Mouse (Mus musculus) myocyte (in vitro differentiated cells): ENCODE data around the gene Wnt3. TPM values are rescaled to one million over a fixed set of nuclear protein-coding genes. Genes with fewer than 3 reads are reported as not detected.

ENCODE experiments used
- H3K27me3 ChIP-seq: one replicate; pipeline ENCODE4 v1.6.1; 2011; ENCODE audit not compliant: control insufficient read depth, insufficient read depth, insufficient read length
- H3K36me3 ChIP-seq: one replicate; pipeline ENCODE4 v1.6.1; 2011; ENCODE audit not compliant: control insufficient read depth, insufficient read depth
- H3K4me2 ChIP-seq: one replicate; pipeline ENCODE4 v1.6.1; 2011; ENCODE audit warnings: low read depth, control low read depth
- H3K4me3 ChIP-seq: one replicate; pipeline ENCODE4 v1.5.1; 2011; ENCODE audit warnings: mild to moderate bottlenecking, control low read depth, moderate library complexity
- H3K79me2 ChIP-seq: one replicate; pipeline ENCODE4 v1.6.1; 2011; ENCODE audit not compliant: control insufficient read depth, insufficient read depth
- H3ac ChIP-seq: one replicate; pipeline ENCODE4 v1.6.1; 2011; ENCODE audit not compliant: control insufficient read depth, insufficient read length
- CEBPB ChIP-seq: IDR thresholded peaks from 2 replicates; pipeline ENCODE4 v1.6.1; 2011; ENCODE audit warnings: mild to moderate bottlenecking, moderate library complexity; ENCODE audit not compliant: poor library complexity, insufficient read depth, severe bottlenecking
- E2F4 ChIP-seq: IDR thresholded peaks from one replicate; pipeline ENCODE4 v1.6.1; 2011; ENCODE audit warnings: mild to moderate bottlenecking, control low read depth, moderate library complexity; ENCODE audit not compliant: insufficient read depth
- MAX ChIP-seq: IDR thresholded peaks from one replicate; pipeline ENCODE4 v1.6.1; 2011; ENCODE audit warnings: low read depth, mild to moderate bottlenecking, control low read depth
- MYOD1 ChIP-seq, 3 experiments: IDR thresholded peaks; one replicate each; pipeline ENCODE4 v1.6.1; 2011; ENCODE audit warnings: control low read depth in 2 of 3, low read depth in 2 of 3, mild to moderate bottlenecking in 2 of 3, moderate library complexity in 1 of 3; ENCODE audit not compliant: insufficient read length in 2 of 3, control insufficient read depth in 1 of 3
- MYOG ChIP-seq, 3 experiments: IDR thresholded peaks; one replicate each; pipeline ENCODE4 v1.6.1; 2011; ENCODE audit warnings: control low read depth in 2 of 3, low read depth in 2 of 3, mild to moderate bottlenecking in 2 of 3; ENCODE audit not compliant: insufficient read length in 2 of 3, control insufficient read depth in 1 of 3, insufficient read depth in 1 of 3
- POLR2A ChIP-seq: IDR thresholded peaks from one replicate; pipeline ENCODE4 v1.6.1; 2011; ENCODE audit warnings: low read depth, mild to moderate bottlenecking, control low read depth, moderate library complexity; ENCODE audit not compliant: insufficient read length
- POLR2AphosphoS2 ChIP-seq: IDR thresholded peaks from one replicate; pipeline ENCODE4 v1.6.1; 2011; ENCODE audit warnings: low read depth, control low read depth; ENCODE audit not compliant: insufficient read length
- REST ChIP-seq: IDR thresholded peaks from one replicate; pipeline ENCODE4 v1.6.1; 2011; ENCODE audit warnings: mild to moderate bottlenecking, control low read depth, moderate library complexity; ENCODE audit not compliant: insufficient read depth, insufficient read length
- SRF ChIP-seq: IDR thresholded peaks from one replicate; pipeline ENCODE4 v1.6.1; 2011; ENCODE audit warnings: low read depth; ENCODE audit not compliant: control insufficient read depth, insufficient read length
- TCF12 ChIP-seq: IDR thresholded peaks from one replicate; pipeline ENCODE4 v1.6.1; 2011; ENCODE audit warnings: mild to moderate bottlenecking, control low read depth; ENCODE audit not compliant: poor library complexity, insufficient read depth, severe bottlenecking
- TCF3 ChIP-seq: IDR thresholded peaks from one replicate; pipeline ENCODE4 v1.6.1; 2011; ENCODE audit warnings: low read depth, control low read depth; ENCODE audit not compliant: insufficient read length
- USF1 ChIP-seq: IDR thresholded peaks from one replicate; pipeline ENCODE4 v1.6.1; 2011; ENCODE audit warnings: low read depth, mild to moderate bottlenecking, control low read depth, moderate library complexity
- polyA plus RNA-seq: library from polyadenylated mRNA; unstranded; fragments of >200 nt; fragmentation: generic; extraction: Trizol; gene quantifications from one replicate; pipeline ENCODE4 v1.2.1, GENCODE M21; 2012; ENCODE audit warnings: missing spikeins

Wnt3 gene
- polyA plus RNA-seq, 1 experiment, result 0.04 TPM

DNA sequence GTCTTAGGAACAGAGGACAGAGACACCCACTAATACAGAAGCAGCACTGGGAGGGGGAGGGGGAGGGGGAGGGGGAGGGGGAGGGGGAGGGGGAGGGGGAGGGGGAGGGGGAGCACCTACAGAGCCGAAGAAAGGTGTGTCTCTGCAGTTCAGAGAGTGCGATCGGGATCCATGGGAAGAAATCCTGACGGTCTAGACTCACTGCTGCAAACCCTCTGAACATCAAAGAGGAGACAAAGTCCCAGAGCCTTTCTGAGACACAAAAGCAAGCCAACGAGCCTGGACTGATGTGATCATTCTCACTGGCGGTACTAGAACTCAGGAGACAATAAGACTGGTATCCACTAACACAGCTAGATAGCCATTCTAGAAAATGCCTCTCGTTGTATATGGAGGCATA, 91.4 kb downstream of the Wnt3 start:
- Histone ChIP-seq H3ac (no peak overlapping the region), H3K4me2 (no peak overlapping the region), H3K36me3 (peaks cover 8% of the 10 kb centered on the region), H3K79me2 (no peaks in the 10 kb centered on the region), H3K4me3 (no peak overlapping the region), H3K27me3 (no peaks in the 10 kb centered on the region)
- TF ChIP-seq MAX (no peak), USF1 (no peak), MYOD1 (IDR thresholded peaks at IDR 0.05; ENCODE audit: control insufficient read depth in 1 of 3, insufficient read length in 2 of 3, low read depth in 2 of 3) (no peak), REST (no peak), MYOG (IDR thresholded peaks at IDR 0.05; ENCODE audit: control insufficient read depth in 1 of 3, insufficient read depth in 1 of 3, insufficient read length in 2 of 3, low read depth in 2 of 3) (no peak), CEBPB (no peak), TCF12 (no peak), E2F4 (no peak), POLR2AphosphoS2 (no peak), SRF (no peak), TCF3 (no peak), POLR2A (no peak)

Other genes with a start within 250 kb of the Wnt3 start
- gene Gm884, start 153.0 kb upstream of the Wnt3 start, polyA plus RNA-seq, result not detected
- gene Lyzl6, start 135.3 kb upstream of the Wnt3 start, polyA plus RNA-seq, result not detected
- gene Rprml, start 124.6 kb upstream of the Wnt3 start, polyA plus RNA-seq, result 0.04 TPM
- gene Gosr2, start 76.3 kb upstream of the Wnt3 start, polyA plus RNA-seq, result 73.9 TPM
- gene Wnt9b, start 24.3 kb upstream of the Wnt3 start, polyA plus RNA-seq, result not detected
- gene Nsf, start 179.9 kb downstream of the Wnt3 start, polyA plus RNA-seq, result 17.2 TPM
- 23.0 TPM for gene Arf2, start 192.6 kb downstream of the Wnt3 start, polyA plus RNA-seq